Mouse (Mus musculus) hindbrain, embryonic 16.5 days (tissue): ENCODE data around the gene Prkcd. TPM values are rescaled to one million over a fixed set of nuclear protein-coding genes. Genes with fewer than 3 reads are reported as not detected.

ENCODE experiments used
- ATAC-seq: fragments of 200-750 bp; cut with Nextera tagmentation; 2 replicates; pipeline ENCODE4 v1.8.0; 2017; ENCODE audit warnings: moderate TSS enrichment, moderate library complexity
- H3K27ac ChIP-seq: fragments of 300-500 bp; sonication (generic); 2 replicates; pipeline ENCODE4 v1.5.1; 2014; ENCODE audit warnings: low read depth, mild to moderate bottlenecking, control low read depth, low read length, moderate library complexity
- H3K27me3 ChIP-seq: fragments of 300-500 bp; sonication (generic); replicated peaks from 2 replicates; pipeline ENCODE4 v1.6.1; 2014; ENCODE audit warnings: low read length; ENCODE audit not compliant: control insufficient read depth, insufficient read depth
- H3K36me3 ChIP-seq: fragments of 300-500 bp; sonication (generic); 2 replicates; pipeline ENCODE4 v1.6.1; 2014; ENCODE audit warnings: mild to moderate bottlenecking, low read length, moderate library complexity, mixed read lengths; ENCODE audit not compliant: control insufficient read depth, insufficient read depth
- H3K4me1 ChIP-seq: fragments of 300-500 bp; sonication (generic); 2 replicates; pipeline ENCODE4 v1.6.1; 2014; ENCODE audit warnings: low read depth, low read length; ENCODE audit not compliant: control insufficient read depth, insufficient read depth
- H3K4me2 ChIP-seq: fragments of 300-500 bp; sonication (generic); 2 replicates; pipeline ENCODE4 v1.6.1; 2014; ENCODE audit warnings: mild to moderate bottlenecking, low read length, control low read depth, moderate library complexity
- H3K4me3 ChIP-seq: fragments of 300-500 bp; sonication (generic); 2 replicates; pipeline ENCODE4 v1.5.1; 2014; ENCODE audit warnings: mild to moderate bottlenecking, low read length, control low read depth, moderate library complexity
- H3K9ac ChIP-seq: fragments of 300-500 bp; sonication (generic); 2 replicates; pipeline ENCODE4 v1.6.1; 2014; ENCODE audit warnings: low read depth, mild to moderate bottlenecking, control low read depth, low read length, moderate library complexity
- H3K9me3 ChIP-seq: fragments of 300-500 bp; sonication (generic); 2 replicates; pipeline ENCODE4 v1.6.1; 2014; ENCODE audit warnings: mild to moderate bottlenecking, low read length, moderate library complexity; ENCODE audit not compliant: control insufficient read depth
- WGBS: fragments of 180-500 bp; shearing (Covaris S2); extraction: QIAGEN DNeasy Blood & Tissue Kit; methylation state at CpG from one replicate; pipeline ENCODE4 v1.1.7; 2014; 5-methylcytosine and 5-hydroxymethylcytosine counted together
- polyA plus RNA-seq: library from polyadenylated mRNA; unstranded; fragments of >200 nt; fragmentation: Nextera tagmentation; extraction: Ambion mirVana; gene quantifications from 2 replicates; pipeline ENCODE4 v1.2.1, GENCODE M21; 2015

The Prkcd gene
- polyA plus RNA-seq, 1 experiment from 2014 or later: 22.0 TPM

GRCm38 (mm10) chr14:30596407-30596806, 29.6 kb downstream of the Prkcd start:
- Histone ChIP-seq H3K9ac (no peak overlapping the region), H3K36me3 (no peaks in the 10 kb centered on the region; the same call in 1 of the 2 replicates), H3K27ac (no peak overlapping the region), H3K27me3 (no peaks in the 10 kb centered on the region), H3K4me1 (peaks cover 12% of the 10 kb centered on the region), H3K4me3 (no peak overlapping the region), H3K9me3 (no peaks in the 10 kb centered on the region), H3K4me2 (no peak overlapping the region)
- ATAC-seq: no peak
- 96% methylated on average over 3 of the region's 3 CpGs for WGBS

DNA sequence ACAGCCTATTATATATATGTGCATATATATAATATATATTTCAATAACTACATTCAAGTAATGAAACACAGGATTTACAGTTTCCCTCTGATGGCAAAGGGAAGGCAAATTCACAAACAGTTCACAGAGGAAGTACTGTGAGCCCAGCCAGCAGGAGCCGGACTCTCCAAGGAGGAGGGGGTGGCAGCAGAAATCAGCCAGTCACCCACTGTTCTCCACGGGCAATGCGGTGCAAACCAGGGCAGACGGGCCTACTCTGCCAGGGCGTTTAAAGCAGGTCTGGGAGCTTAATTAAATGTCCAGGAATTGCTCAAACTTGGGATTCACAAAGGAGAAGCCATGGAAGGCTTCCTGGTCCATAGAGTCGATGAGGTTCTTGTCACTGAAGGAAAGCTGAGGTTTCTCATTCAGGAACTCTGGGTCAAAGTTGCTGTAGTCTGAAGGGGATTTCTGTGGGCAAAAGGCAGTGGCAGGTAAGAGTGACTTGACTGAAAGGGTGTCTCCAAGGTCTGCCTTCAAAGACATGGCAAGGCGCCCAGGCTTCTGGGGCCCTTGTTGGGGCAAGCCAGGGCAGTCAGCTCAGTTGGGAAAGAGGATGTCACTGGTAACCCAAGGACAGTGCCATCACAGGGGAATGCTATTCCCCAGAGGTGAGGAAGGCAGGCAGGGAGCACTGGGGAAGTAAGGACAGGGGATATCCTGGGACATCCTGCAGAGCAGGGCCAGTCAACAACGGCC, 30.3 kb downstream of the Prkcd start:
- peaks cover 12% of the 10 kb centered on the region for H3K4me1 ChIP-seq
- H3K4me3 ChIP-seq: no peak overlapping the region
- no peak overlapping the region for H3K9ac ChIP-seq
- 83% methylated on average over 8 of the region's 8 CpGs for whole genome bisulfite sequencing
- no peak overlapping the region for H3K4me2 ChIP-seq
- H3K27ac ChIP-seq: no peak overlapping the region
- ATAC-seq: no peak
- no peaks in the 10 kb centered on the region for H3K27me3 ChIP-seq
- H3K9me3 ChIP-seq: no peaks in the 10 kb centered on the region
- no peaks in the 10 kb centered on the region; the same call in 1 of the 2 replicates for H3K36me3 ChIP-seq

- WGBS: 23% methylated on average over 7 of the region's 7 CpGs
- no peaks in the 10 kb centered on the region for H3K36me3 ChIP-seq
- no peak overlapping the region; the same call in 1 of the 2 replicates for H3K4me2 ChIP-seq
- 0 out of 2 replicates have a peak overlapping the region, but pooled peaks have one; percentile 4 for H3K9ac ChIP-seq
- H3K4me1 ChIP-seq: peaks cover 12% of the 10 kb centered on the region
- peak; percentile 72; the same call in 1 of the 2 replicates for ATAC-seq
- H3K27ac ChIP-seq: peak overlapping the region; percentile 78
- H3K4me3 ChIP-seq: no peak overlapping the region
- no peaks in the 10 kb centered on the region for H3K27me3 ChIP-seq
- no peaks in the 10 kb centered on the region for H3K9me3 ChIP-seq
Measured at GRCm38 (mm10) chr14:30594092-30594695, 31.8 kb downstream of the Prkcd start.

DNA sequence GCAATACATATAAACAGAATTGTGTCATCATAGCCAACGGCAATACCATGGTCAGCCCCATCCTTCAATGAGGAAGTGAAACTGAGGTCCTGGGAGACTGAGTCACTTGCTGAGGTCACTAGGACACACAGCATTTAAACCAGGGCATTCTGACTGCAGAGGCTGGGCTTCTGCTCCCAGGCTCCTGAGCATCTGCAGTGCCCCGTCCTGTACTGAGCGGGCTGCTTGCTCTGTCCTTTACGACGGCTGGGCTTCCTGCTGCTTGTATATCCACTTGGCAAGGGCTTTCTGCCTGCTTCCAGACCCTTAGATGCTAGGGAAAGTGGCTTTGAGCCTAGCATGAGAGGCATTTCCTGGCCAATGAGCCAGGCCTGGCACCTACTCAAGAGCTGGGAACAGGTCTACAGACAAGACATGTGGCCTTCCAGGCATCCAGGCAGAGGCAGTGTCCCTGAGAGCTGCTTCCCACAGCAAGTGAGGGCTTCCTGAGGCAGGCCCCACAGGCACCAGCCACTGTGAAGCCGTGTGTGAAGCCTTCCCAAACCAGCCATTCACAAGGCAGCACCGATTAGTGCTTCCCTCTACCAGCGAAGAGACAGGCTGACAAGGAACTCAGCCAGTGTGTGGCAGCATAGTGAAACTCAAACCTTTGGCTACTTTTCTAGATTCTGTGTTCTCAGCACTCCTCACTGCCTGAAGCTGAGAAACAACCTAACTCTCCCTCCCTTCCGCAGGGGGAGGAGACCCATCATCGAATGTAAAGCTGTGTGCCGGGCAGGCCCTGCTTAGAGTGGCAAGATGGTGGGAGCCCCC, 32.5 kb downstream of the Prkcd start:
- Histone ChIP-seq H3K9ac (0 out of 2 replicates have a peak overlapping the region, but pooled peaks have one; percentile 13), H3K4me3 (no peak overlapping the region), H3K27me3 (no peaks in the 10 kb centered on the region), H3K4me2 (no peak overlapping the region; the same call in 1 of the 2 replicates), H3K27ac (peak overlapping the region; percentile 78), H3K9me3 (no peaks in the 10 kb centered on the region), H3K4me1 (peaks cover 12% of the 10 kb centered on the region), H3K36me3 (no peaks in the 10 kb centered on the region)
- WGBS: 29% methylated on average over 11 of the region's 11 CpGs
- peak; percentile 84 for ATAC-seq

DNA sequence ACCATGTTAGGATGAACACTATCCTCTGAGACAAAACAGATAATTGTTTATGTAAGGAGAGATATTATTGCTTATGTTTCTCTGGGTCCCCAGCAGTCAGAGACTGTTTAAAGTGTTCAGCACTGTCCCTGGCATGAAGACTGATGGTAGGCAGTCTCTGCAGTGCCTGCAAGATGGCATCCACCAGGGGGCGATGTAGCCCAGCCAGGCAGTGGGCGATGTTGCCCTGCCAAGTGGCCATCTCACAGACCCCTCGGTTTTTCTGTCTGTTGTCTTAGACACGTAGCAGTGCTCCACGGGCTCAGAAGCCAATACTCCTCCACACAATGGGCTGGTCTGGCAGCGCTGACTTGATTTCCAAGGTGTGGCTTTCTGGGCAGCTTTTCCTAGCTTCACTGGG, 34.6 kb downstream of the Prkcd start:
- no peaks in the 10 kb centered on the region for H3K27me3 ChIP-seq
- H3K4me1 ChIP-seq: peaks cover 22% of the 10 kb centered on the region
- H3K9ac ChIP-seq: no peak overlapping the region
- ATAC-seq: no peak
- H3K27ac ChIP-seq: no peak overlapping the region
- H3K4me3 ChIP-seq: no peak overlapping the region
- 8% methylated on average over 6 of the region's 6 CpGs for WGBS
- no peaks in the 10 kb centered on the region for H3K9me3 ChIP-seq
- no peak overlapping the region for H3K4me2 ChIP-seq
- no peaks in the 10 kb centered on the region for H3K36me3 ChIP-seq

GRCm38 (mm10) chr14:30590918-30591317, 35.1 kb downstream of the Prkcd start:
- no peaks in the 10 kb centered on the region for H3K27me3 ChIP-seq
- no peak for ATAC-seq
- H3K9me3 ChIP-seq: no peaks in the 10 kb centered on the region
- H3K27ac ChIP-seq: no peak overlapping the region
- 72% methylated on average over 7 of the region's 7 CpGs for WGBS
- H3K4me1 ChIP-seq: peaks cover 24% of the 10 kb centered on the region
- no peaks in the 10 kb centered on the region for H3K36me3 ChIP-seq
- no peak overlapping the region for H3K4me3 ChIP-seq
- no peak overlapping the region for H3K9ac ChIP-seq
- no peak overlapping the region for H3K4me2 ChIP-seq

GRCm38 (mm10) chr14:30590041-30590645, 35.9 kb downstream of the Prkcd start:
- Histone ChIP-seq H3K9ac (no peak overlapping the region), H3K27me3 (no peaks in the 10 kb centered on the region), H3K36me3 (no peaks in the 10 kb centered on the region), H3K4me1 (peaks cover 24% of the 10 kb centered on the region), H3K4me2 (no peak overlapping the region), H3K9me3 (no peaks in the 10 kb centered on the region), H3K4me3 (no peak overlapping the region), H3K27ac (no peak overlapping the region)
- WGBS: 49% methylated on average over 11 of the region's 11 CpGs
- no peak for ATAC-seq

DNA sequence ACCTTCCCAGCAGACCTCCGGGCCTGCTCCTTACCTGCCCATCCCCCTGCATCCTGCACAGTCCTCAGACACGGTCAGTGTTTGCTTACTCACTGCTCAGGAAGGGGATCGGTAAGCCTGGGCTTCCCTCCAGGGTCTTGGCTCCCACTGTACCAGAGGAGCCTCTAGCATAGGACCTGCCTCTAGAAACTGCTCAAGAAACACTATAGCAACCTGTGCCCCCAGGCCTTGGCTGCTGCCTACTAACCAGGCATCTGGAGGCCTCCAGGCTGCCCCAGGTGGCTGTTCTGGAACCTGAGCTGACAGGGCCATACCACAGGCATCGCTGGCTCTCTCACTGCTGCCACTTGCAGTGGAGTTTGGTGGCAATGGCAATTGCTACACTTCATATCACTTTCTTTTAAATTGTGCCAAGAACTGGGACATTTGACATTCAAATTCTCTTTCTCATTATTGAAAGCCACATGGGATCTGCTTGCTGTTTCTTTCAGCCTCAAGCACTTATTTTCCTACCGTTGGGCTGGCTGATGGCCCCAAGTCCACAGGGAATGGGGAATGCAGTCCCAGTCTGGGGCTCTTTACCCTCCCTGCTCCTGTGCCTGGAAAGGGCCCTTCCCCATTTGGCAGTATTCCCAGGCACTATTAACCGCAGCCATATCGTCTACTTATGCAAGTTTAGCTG, 39.1 kb downstream of the Prkcd start:
- Histone ChIP-seq H3K27ac (peak overlapping the region; percentile 16; the same call in 1 of the 2 replicates), H3K36me3 (no peaks in the 10 kb centered on the region), H3K4me3 (no peak overlapping the region), H3K27me3 (no peaks in the 10 kb centered on the region), H3K9ac (no peak overlapping the region), H3K4me1 (peaks cover 13% of the 10 kb centered on the region), H3K9me3 (no peaks in the 10 kb centered on the region), H3K4me2 (no peak overlapping the region)
- peak; percentile 71 for ATAC-seq
- 32% methylated on average over 7 of the region's 7 CpGs for WGBS
